Mouse (Mus musculus): Measurements from ENCODE around the gene Plxdc1. TPM values are rescaled to one million over a fixed set of nuclear protein-coding genes. Genes with fewer than 3 reads are reported as not detected.
A peak's percentile ranks its signal among the peaks of the same experiment; 100 is the strongest.

The Plxdc1 gene
- polyA plus RNA-seq, 1 experiment from 2014 or later: 0.20 TPM

- Histone ChIP-seq H3K36me3 (ENCODE audit: control insufficient read depth, insufficient read depth, low read length) (no peaks in the 10 kb centered on the region), H3K27me3 (ENCODE audit: control insufficient read depth, insufficient read depth, low read length) (no peaks in the 10 kb centered on the region), H3K9ac (ENCODE audit: low read length) (no peak overlapping the region), H3K4me1 (replicated peaks; ENCODE audit: control insufficient read depth, insufficient read depth, low read length) (no peaks in the 10 kb centered on the region), H3K4me2 (ENCODE audit: low read depth, low read length, severe bottlenecking) (no peak overlapping the region), H3K4me3 (ENCODE audit: low read depth, low read length) (no peak overlapping the region), H3K9me3 (ENCODE audit: control insufficient read depth, low read length) (no peaks in the 10 kb centered on the region), H3K27ac (ENCODE audit: low read depth, low read length) (no peak overlapping the region)
- no peak for DNase-seq (ENCODE audit: low spot score)
- ATAC-seq (replicated peaks; ENCODE audit: low FRiP score): no peak
- 81% methylated on average over 2 of the region's 2 CpGs for WGBS
Measured at GRCm38 (mm10) chr11:97937469-97938105, 48.7 kb downstream of the Plxdc1 start.

- Histone ChIP-seq H3K9ac (ENCODE audit: low read length) (no peak overlapping the region), H3K4me1 (replicated peaks; ENCODE audit: control insufficient read depth, insufficient read depth, low read length) (no peaks in the 10 kb centered on the region), H3K4me3 (ENCODE audit: low read depth, low read length) (no peak overlapping the region), H3K9me3 (ENCODE audit: control insufficient read depth, low read length) (no peaks in the 10 kb centered on the region), H3K27ac (ENCODE audit: low read depth, low read length) (no peak overlapping the region), H3K4me2 (ENCODE audit: low read depth, low read length, severe bottlenecking) (no peak overlapping the region), H3K36me3 (ENCODE audit: control insufficient read depth, insufficient read depth, low read length) (no peaks in the 10 kb centered on the region), H3K27me3 (ENCODE audit: control insufficient read depth, insufficient read depth, low read length) (no peaks in the 10 kb centered on the region)
- ATAC-seq (replicated peaks; ENCODE audit: low FRiP score): no peak
- DNase-seq (ENCODE audit: low spot score): peak; percentile 78
- 34% methylated on average over 3 of the region's 3 CpGs for WGBS
Measured at GRCm38 (mm10) chr11:97936758-97937157, 49.5 kb downstream of the Plxdc1 start.

GRCm38 (mm10) chr11:97935913-97936575, 50.2 kb downstream of the Plxdc1 start:
- 66% methylated on average over 4 of the region's 4 CpGs for WGBS
- Histone ChIP-seq H3K27me3 (ENCODE audit: control insufficient read depth, insufficient read depth, low read length) (no peaks in the 10 kb centered on the region), H3K4me2 (ENCODE audit: low read depth, low read length, severe bottlenecking) (no peak overlapping the region), H3K9ac (ENCODE audit: low read length) (no peak overlapping the region), H3K27ac (ENCODE audit: low read depth, low read length) (no peak overlapping the region), H3K9me3 (ENCODE audit: control insufficient read depth, low read length) (no peaks in the 10 kb centered on the region), H3K4me3 (ENCODE audit: low read depth, low read length) (no peak overlapping the region), H3K36me3 (ENCODE audit: control insufficient read depth, insufficient read depth, low read length) (no peaks in the 10 kb centered on the region), H3K4me1 (replicated peaks; ENCODE audit: control insufficient read depth, insufficient read depth, low read length) (no peaks in the 10 kb centered on the region)
- ATAC-seq (replicated peaks; ENCODE audit: low FRiP score) (no peak), DNase-seq (ENCODE audit: low spot score) (no peak)

DNA sequence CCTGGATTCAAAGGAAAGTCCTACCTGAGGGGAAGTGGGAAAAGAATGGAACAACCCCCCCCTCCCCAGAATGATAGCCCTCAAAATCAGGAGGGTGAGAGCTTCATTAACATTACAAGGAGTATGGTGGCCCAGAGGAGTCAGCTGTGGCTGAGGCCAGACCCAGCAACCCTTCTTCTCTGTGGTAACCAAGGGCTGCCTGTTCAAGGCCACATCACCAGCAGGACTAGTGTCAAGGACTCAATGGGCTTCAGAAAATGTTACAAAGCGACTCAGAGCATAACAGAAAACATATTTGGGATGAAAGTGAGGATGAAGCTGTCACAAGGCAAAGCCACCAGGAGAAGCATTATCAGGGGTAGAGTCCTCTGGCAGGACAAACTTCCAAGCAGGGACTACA, 52.7 kb downstream of the Plxdc1 start:
- ATAC-seq (replicated peaks; ENCODE audit: low FRiP score): no peak
- Histone ChIP-seq H3K27ac (ENCODE audit: low read depth, low read length) (no peak overlapping the region), H3K4me2 (ENCODE audit: low read depth, low read length, severe bottlenecking) (no peak overlapping the region), H3K36me3 (ENCODE audit: control insufficient read depth, insufficient read depth, low read length) (no peaks in the 10 kb centered on the region), H3K9me3 (ENCODE audit: control insufficient read depth, low read length) (no peaks in the 10 kb centered on the region), H3K27me3 (ENCODE audit: control insufficient read depth, insufficient read depth, low read length) (no peaks in the 10 kb centered on the region), H3K4me3 (ENCODE audit: low read depth, low read length) (no peak overlapping the region), H3K4me1 (replicated peaks; ENCODE audit: control insufficient read depth, insufficient read depth, low read length) (no peaks in the 10 kb centered on the region), H3K9ac (ENCODE audit: low read length) (no peak overlapping the region)
- WGBS: 71% methylated on average over 1 of the region's 1 CpGs
- no peak for DNase-seq (ENCODE audit: low spot score)

GRCm38 (mm10) chr11:97928905-97929304, 57.3 kb downstream of the Plxdc1 start:
- ATAC-seq (replicated peaks; ENCODE audit: low FRiP score) (no peak), DNase-seq (ENCODE audit: low spot score) (no peak)
- 81% methylated on average over 4 of the region's 4 CpGs for WGBS
- no peak overlapping the region for H3K27ac ChIP-seq (ENCODE audit: low read depth, low read length)
- no peaks in the 10 kb centered on the region for H3K9me3 ChIP-seq (ENCODE audit: control insufficient read depth, low read length)
- no peak overlapping the region for H3K4me3 ChIP-seq (ENCODE audit: low read depth, low read length)
- H3K9ac ChIP-seq (ENCODE audit: low read length): no peak overlapping the region
- no peak overlapping the region for H3K4me2 ChIP-seq (ENCODE audit: low read depth, low read length, severe bottlenecking)
- no peaks in the 10 kb centered on the region for H3K27me3 ChIP-seq (ENCODE audit: control insufficient read depth, insufficient read depth, low read length)
- no peaks in the 10 kb centered on the region for H3K36me3 ChIP-seq (ENCODE audit: control insufficient read depth, insufficient read depth, low read length)
- H3K4me1 ChIP-seq (replicated peaks; ENCODE audit: control insufficient read depth, insufficient read depth, low read length): no peaks in the 10 kb centered on the region

DNA sequence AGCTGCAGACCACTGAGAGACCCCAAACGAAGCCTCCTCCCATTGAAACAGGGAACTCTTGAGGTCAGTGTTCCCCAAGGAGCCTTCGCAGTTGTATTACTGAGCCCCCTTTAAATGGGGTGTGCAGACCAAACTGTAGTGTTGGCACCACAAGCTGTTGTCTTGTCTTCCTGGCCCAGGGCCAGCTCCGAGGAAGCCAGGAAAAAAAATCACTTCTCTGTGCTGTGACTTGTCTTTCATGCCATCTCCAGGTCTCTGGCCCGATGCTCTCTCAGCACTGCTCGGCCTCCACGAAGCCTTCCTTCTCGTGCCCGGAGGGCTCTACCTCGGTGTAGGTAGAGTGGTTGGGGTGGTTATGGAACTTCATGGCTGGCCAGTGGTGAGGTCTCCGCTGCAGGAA, 62.0 kb downstream of the Plxdc1 start:
- Histone ChIP-seq H3K4me2 (ENCODE audit: low read depth, low read length, severe bottlenecking) (no peak overlapping the region), H3K9ac (ENCODE audit: low read length) (no peak overlapping the region), H3K27ac (ENCODE audit: low read depth, low read length) (no peak overlapping the region), H3K4me3 (ENCODE audit: low read depth, low read length) (no peak overlapping the region), H3K36me3 (ENCODE audit: control insufficient read depth, insufficient read depth, low read length) (no peaks in the 10 kb centered on the region), H3K9me3 (ENCODE audit: control insufficient read depth, low read length) (no peaks in the 10 kb centered on the region), H3K4me1 (replicated peaks; ENCODE audit: control insufficient read depth, insufficient read depth, low read length) (no peaks in the 10 kb centered on the region), H3K27me3 (ENCODE audit: control insufficient read depth, insufficient read depth, low read length) (no peaks in the 10 kb centered on the region)
- 92% methylated on average over 10 of the region's 10 CpGs for WGBS
- ATAC-seq (replicated peaks; ENCODE audit: low FRiP score) (no peak), DNase-seq (ENCODE audit: low spot score) (no peak)

DNA sequence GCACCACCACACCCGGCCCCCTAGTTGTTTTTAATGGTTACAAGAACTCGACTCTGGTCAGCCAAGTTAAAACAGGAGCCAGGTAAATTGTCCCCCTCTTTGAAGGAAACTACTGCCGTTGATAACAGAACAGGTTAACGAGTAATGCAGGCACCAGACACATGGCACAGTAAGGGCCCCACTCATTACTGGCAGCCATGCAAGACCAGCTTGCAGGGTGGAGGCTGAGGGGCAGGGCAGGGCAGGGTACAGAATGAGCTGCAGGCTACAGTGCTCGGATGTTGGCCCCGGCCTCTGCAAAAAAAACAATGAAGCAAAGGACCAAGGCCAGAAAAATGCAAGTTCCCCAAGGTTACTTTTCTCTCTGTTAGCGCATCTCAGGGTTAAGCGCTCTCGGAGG, 62.6 kb downstream of the Plxdc1 start:
- no peaks in the 10 kb centered on the region for H3K27me3 ChIP-seq (ENCODE audit: control insufficient read depth, insufficient read depth, low read length)
- no peaks in the 10 kb centered on the region for H3K36me3 ChIP-seq (ENCODE audit: control insufficient read depth, insufficient read depth, low read length)
- H3K27ac ChIP-seq (ENCODE audit: low read depth, low read length): no peak overlapping the region
- ATAC-seq (replicated peaks; ENCODE audit: low FRiP score) (no peak), DNase-seq (ENCODE audit: low spot score) (no peak)
- 85% methylated on average over 9 of the region's 9 CpGs for WGBS
- H3K4me3 ChIP-seq (ENCODE audit: low read depth, low read length): no peak overlapping the region
- H3K4me2 ChIP-seq (ENCODE audit: low read depth, low read length, severe bottlenecking): no peak overlapping the region
- no peak overlapping the region for H3K9ac ChIP-seq (ENCODE audit: low read length)
- no peaks in the 10 kb centered on the region for H3K9me3 ChIP-seq (ENCODE audit: control insufficient read depth, low read length)
- no peaks in the 10 kb centered on the region for H3K4me1 ChIP-seq (replicated peaks; ENCODE audit: control insufficient read depth, insufficient read depth, low read length)

DNA sequence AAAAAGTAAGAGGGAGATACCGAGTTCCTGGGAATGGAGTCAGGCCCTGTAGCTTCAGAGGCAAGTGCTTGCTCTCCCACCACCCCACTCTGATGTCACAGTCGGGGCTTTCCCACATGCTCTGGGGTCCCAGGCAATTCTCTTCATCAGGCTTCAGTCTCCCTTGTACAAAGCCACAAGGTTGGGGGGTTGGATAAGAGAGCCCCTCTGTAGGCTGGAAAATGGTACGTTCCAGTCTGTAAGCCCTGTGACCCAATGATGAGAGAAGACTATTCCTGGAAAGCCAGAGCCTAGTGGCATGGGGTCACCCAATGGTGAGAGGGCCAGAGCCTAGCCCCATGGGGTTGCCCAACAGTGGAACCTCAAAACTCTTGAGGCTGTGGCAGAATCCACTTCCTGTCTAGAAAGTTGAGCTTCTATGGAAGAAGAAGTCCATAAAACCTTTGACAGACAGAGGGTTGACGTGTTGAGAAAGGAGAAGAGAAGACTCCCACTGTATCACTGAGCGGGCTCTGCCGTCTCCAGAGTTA, 70.2 kb downstream of the Plxdc1 start:
- WGBS: 91% methylated on average over 6 of the region's 6 CpGs
- H3K9ac ChIP-seq (ENCODE audit: low read length): no peak overlapping the region
- H3K4me3 ChIP-seq (ENCODE audit: low read depth, low read length): no peak overlapping the region
- ATAC-seq (replicated peaks; ENCODE audit: low FRiP score) (no peak), DNase-seq (ENCODE audit: low spot score) (no peak)
- no peaks in the 10 kb centered on the region for H3K9me3 ChIP-seq (ENCODE audit: control insufficient read depth, low read length)
- no peak overlapping the region for H3K27ac ChIP-seq (ENCODE audit: low read depth, low read length)
- no peak overlapping the region for H3K4me2 ChIP-seq (ENCODE audit: low read depth, low read length, severe bottlenecking)
- no peaks in the 10 kb centered on the region for H3K4me1 ChIP-seq (replicated peaks; ENCODE audit: control insufficient read depth, insufficient read depth, low read length)
- H3K27me3 ChIP-seq (ENCODE audit: control insufficient read depth, insufficient read depth, low read length): no peaks in the 10 kb centered on the region
- H3K36me3 ChIP-seq (ENCODE audit: control insufficient read depth, insufficient read depth, low read length): no peaks in the 10 kb centered on the region

GRCm38 (mm10) chr11:97915471-97915870, 70.8 kb downstream of the Plxdc1 start:
- DNase-seq (ENCODE audit: low spot score): no peak
- ATAC-seq (replicated peaks; ENCODE audit: low FRiP score): no peak
- Histone ChIP-seq H3K27ac (ENCODE audit: low read depth, low read length) (no peak overlapping the region), H3K9ac (ENCODE audit: low read length) (no peak overlapping the region), H3K9me3 (ENCODE audit: control insufficient read depth, low read length) (no peaks in the 10 kb centered on the region), H3K4me1 (replicated peaks; ENCODE audit: control insufficient read depth, insufficient read depth, low read length) (no peaks in the 10 kb centered on the region), H3K4me2 (ENCODE audit: low read depth, low read length, severe bottlenecking) (no peak overlapping the region), H3K4me3 (ENCODE audit: low read depth, low read length) (no peak overlapping the region), H3K36me3 (ENCODE audit: control insufficient read depth, insufficient read depth, low read length) (no peaks in the 10 kb centered on the region), H3K27me3 (ENCODE audit: control insufficient read depth, insufficient read depth, low read length) (no peaks in the 10 kb centered on the region)
- 91% methylated on average over 2 of the region's 2 CpGs for WGBS

Data from forebrain, embryonic 11.5 days (tissue).